Mouse (Mus musculus) CH12.LX (cell line): ENCODE data around the gene Nxpe3.

Experiments
- CTCF ChIP-seq, 2 experiments: IDR thresholded peaks in 1 of 2; conservative IDR thresholded peaks in 1 of 2; 2 replicates each; pipeline ENCODE4 v1.5.1; 2011 to 2012; ENCODE audit warnings: low read depth in 2 of 2, low read length in 2 of 2, improper control_type of control experiment in 1 of 2, inconsistent platforms in 1 of 2, mild to moderate bottlenecking in 1 of 2, moderate library complexity in 1 of 2
- MAFK ChIP-seq: IDR thresholded peaks from 2 replicates; pipeline ENCODE4 v1.6.1; 2011; ENCODE audit warnings: low read length, improper control_type of control experiment; ENCODE audit not compliant: insufficient replicate concordance
- PAX5 ChIP-seq: IDR thresholded peaks from 2 replicates; pipeline ENCODE4 v1.6.1; 2012; ENCODE audit warnings: low read length, inconsistent platforms, mixed read lengths
- SMC3 ChIP-seq: IDR thresholded peaks from 2 replicates; pipeline ENCODE4 v1.6.1; 2011; ENCODE audit warnings: low read depth, low read length, improper control_type of control experiment
- ZKSCAN1 ChIP-seq: IDR thresholded peaks from 2 replicates; pipeline ENCODE4 v1.6.1; 2012; ENCODE audit warnings: low read depth, inconsistent platforms, low read length, improper control_type of control experiment, borderline replicate concordance

- TF ChIP-seq CTCF (conservative IDR thresholded peaks at IDR 0.05 in 1 of 2, IDR thresholded peaks at IDR 0.05 in 1 of 2; ENCODE audit: low read depth in 2 of 2, low read length in 2 of 2) (no peak), MAFK (no peak), ZKSCAN1 (no peak), SMC3 (no peak), PAX5 (no peak)
Observed at GRCm38 (mm10) chr16:55837168-55837567, 57.9 kb downstream of the Nxpe3 start.
